Mouse (Mus musculus): ENCODE data around the gene Lmntd1.

GRCm38 (mm10) chr6:145339956-145340656 is 274.0 kb downstream of the Lmntd1 start:
- no peak for TF ChIP-seq CTCF (IDR thresholded peaks at IDR 0.05; ENCODE audit: insufficient read depth, low read depth, low read length)
- no peak for TF ChIP-seq POLR2A (IDR thresholded peaks at IDR 0.05; ENCODE audit: insufficient read depth, low read depth, low read length)

All from olfactory bulb, adult 2 months (tissue).